25 mouse cellular contexts compared by ENCODE assay signal in genomic region chr2:115610092-115610491, GRCm38 (mm10).
"Had no signal": no experiment of that assay in that cellular context is flagged by ENCODE, and none has a peak within 500 bp of the region (broad histone marks: within the 10 kb centered on the region; RNA-seq: fewer than 3 reads in every experiment).

No protein-coding gene starts in this region.

- ATAC-seq: hindbrain, postnatal 0 days; intestine, embryonic 16.5 days had no signal

- H3K4me1 ChIP-seq: hindbrain, embryonic 12.5 days; hindbrain, embryonic 15.5 days; kidney, embryonic 15.5 days; limb, embryonic 13.5 days; limb, embryonic 15.5 days had no signal

- H3K4me3 ChIP-seq: gastrocnemius, adult 2 months; heart, embryonic 12.5 days; hindbrain, embryonic 10.5 days; hindbrain, embryonic 12.5 days; hindbrain, embryonic 15.5 days; kidney, embryonic 15.5 days; limb, embryonic 13.5 days; limb, embryonic 15.5 days had no signal

- H3K27ac ChIP-seq: gastrocnemius, adult 2 months; hindbrain, embryonic 10.5 days; hindbrain, embryonic 12.5 days; hindbrain, embryonic 15.5 days; hindbrain, postnatal 0 days; kidney, embryonic 15.5 days; kidney, postnatal 0 days; limb, embryonic 13.5 days; limb, embryonic 15.5 days; liver, embryonic 14.5 days had no signal

- DNase-seq: gastrocnemius, adult 2 months; gastrocnemius, postnatal 10 days; gastrocnemius, postnatal 25 days; heart, adult 18-20 months; heart, postnatal 10 days; heart, postnatal 4 days; kidney, adult 11 months; kidney, adult 2 months; kidney, adult 9 months; kidney, postnatal 14 days; kidney, postnatal 36 days; layer of hippocampus, adult 9-11 months; layer of hippocampus, postnatal 36 days; left cerebral cortex, postnatal 4 days had no signal

- H3K36me3 ChIP-seq: heart, embryonic 12.5 days; hindbrain, embryonic 10.5 days; hindbrain, embryonic 12.5 days; hindbrain, embryonic 15.5 days; kidney, embryonic 15.5 days; limb, embryonic 13.5 days; limb, embryonic 15.5 days had no signal

- H3K9ac ChIP-seq: heart, embryonic 12.5 days; hindbrain, embryonic 12.5 days; hindbrain, embryonic 15.5 days; kidney, embryonic 15.5 days; limb, embryonic 13.5 days; limb, embryonic 15.5 days; liver, embryonic 14.5 days had no signal

- H3K9me3 ChIP-seq: heart, embryonic 12.5 days; hindbrain, embryonic 10.5 days; hindbrain, embryonic 12.5 days; hindbrain, embryonic 15.5 days; kidney, embryonic 15.5 days; limb, embryonic 13.5 days; limb, embryonic 15.5 days had no signal

- H3K4me2 ChIP-seq: heart, embryonic 12.5 days; hindbrain, embryonic 12.5 days; hindbrain, embryonic 15.5 days; kidney, embryonic 15.5 days; limb, embryonic 13.5 days; limb, embryonic 15.5 days had no signal

- H3K27me3 ChIP-seq: heart, embryonic 12.5 days; hindbrain, embryonic 12.5 days; hindbrain, embryonic 15.5 days; kidney, embryonic 15.5 days; limb, embryonic 13.5 days; limb, embryonic 15.5 days had no signal
